Mouse (Mus musculus): ENCODE measurements around the gene Mtmr4. TPM values are rescaled to one million over a fixed set of nuclear protein-coding genes. Genes with fewer than 3 reads are reported as not detected.
A peak's percentile ranks its signal among the peaks of the same experiment; 100 is the strongest.

The Mtmr4 gene
- polyA plus RNA-seq, 2 experiments = 29.0 to 33.2 TPM

DNA sequence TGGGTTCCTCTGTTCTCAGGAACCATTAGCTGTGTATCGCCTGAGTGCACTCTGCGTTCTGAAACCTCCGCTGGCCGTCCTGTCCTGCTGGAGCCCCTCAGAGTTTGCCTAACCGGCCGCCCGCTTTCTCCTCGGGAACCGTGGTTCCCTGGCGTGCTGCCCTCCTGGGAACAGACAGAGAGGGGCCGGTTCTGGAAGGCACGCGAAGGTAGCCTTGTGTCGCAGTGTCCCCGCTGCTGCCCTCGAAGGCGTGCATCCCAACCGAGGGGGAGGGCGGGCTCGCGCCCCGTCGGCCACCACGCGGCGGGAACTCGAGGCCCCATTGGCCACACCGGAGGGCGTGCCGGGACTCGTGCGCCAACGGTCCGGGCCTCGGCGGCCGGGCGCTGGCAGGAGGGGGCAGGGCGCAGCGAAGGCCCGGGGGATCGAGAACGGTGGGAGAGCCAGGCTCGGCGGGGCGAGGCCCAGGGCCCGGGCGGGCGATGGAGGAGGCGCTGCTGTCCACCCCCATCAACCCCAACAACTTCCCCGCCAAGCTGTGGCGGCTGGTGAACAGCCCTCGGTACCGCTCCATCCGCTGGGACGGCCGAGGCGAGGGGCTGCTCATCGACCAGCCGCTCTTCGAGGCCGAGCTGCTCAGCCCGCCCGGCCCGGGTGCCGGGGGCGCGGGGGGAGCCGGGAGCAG is 25.0 kb downstream of the Mtmr4 start, which contains the start of gene Hsf5:
TSS of gene Hsf5 (plus strand) at position 375 of the 685 bp plus-strand sequence.
- no peak for DNase-seq (ENCODE audit: low spot score)
- Histone ChIP-seq H3K36me3 (ENCODE audit: control insufficient read depth, insufficient read depth, low read length) (peaks cover 75% of the 10 kb centered on the region), H3K4me1 (ENCODE audit: control insufficient read depth, insufficient read depth, low read length) (no peaks in the 10 kb centered on the region), H3K4me3 (replicated peaks; ENCODE audit: low read length) (no peak within 1 kb of the TSS), H3K27ac (replicated peaks; ENCODE audit: low read depth, low read length) (no peak within 1 kb of the TSS), H3K9me3 (ENCODE audit: control insufficient read depth, low read length) (no peaks in the 10 kb centered on the region), H3K4me2 (replicated peaks; ENCODE audit: low read depth, low read length, severe bottlenecking) (no peak within 1 kb of the TSS), H3K27me3 (ENCODE audit: control insufficient read depth, insufficient read depth, low read length) (no peaks in the 10 kb centered on the region), H3K9ac (ENCODE audit: low read depth, low read length, severe bottlenecking) (no peak within 1 kb of the TSS)
- no peak for TF ChIP-seq POLR2A (IDR thresholded peaks at IDR 0.05; ENCODE audit: borderline replicate concordance, extremely low read depth, insufficient read depth, insufficient read length)
- 87% methylated on average over 34 of the region's 69 CpGs for WGBS
- ATAC-seq (ENCODE audit: low FRiP score, low read depth) = no peak

DNA sequence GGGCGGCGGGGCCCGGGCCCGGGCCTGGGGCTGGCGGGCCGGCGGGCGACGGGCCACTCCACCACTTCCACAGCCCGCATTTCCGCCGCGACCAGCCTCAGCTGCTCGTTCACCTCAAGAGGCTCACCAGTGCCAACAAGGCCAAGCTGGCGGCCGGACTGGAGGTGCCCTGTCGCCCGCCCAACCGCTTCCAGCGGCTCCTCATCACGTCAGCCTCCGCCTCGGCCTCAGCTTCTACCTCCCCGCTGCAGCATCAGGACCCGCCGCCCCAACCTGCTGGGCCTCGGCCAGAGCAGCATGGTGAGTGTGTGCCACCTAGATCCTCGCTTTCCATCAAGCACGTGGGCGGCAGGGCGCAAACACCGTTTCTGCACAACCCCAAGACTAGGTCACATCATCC is 25.6 kb downstream of the Mtmr4 start:
- H3K4me3 ChIP-seq (replicated peaks; ENCODE audit: low read length) = no peak overlapping the region
- H3K27ac ChIP-seq (replicated peaks; ENCODE audit: low read depth, low read length) = no peak overlapping the region
- no peaks in the 10 kb centered on the region for H3K9me3 ChIP-seq (ENCODE audit: control insufficient read depth, low read length)
- no peak for ATAC-seq (ENCODE audit: low FRiP score, low read depth)
- TF ChIP-seq POLR2A (IDR thresholded peaks at IDR 0.05; ENCODE audit: borderline replicate concordance, extremely low read depth, insufficient read depth, insufficient read length) = no peak
- H3K27me3 ChIP-seq (ENCODE audit: control insufficient read depth, insufficient read depth, low read length) = no peaks in the 10 kb centered on the region
- peaks cover 68% of the 10 kb centered on the region for H3K36me3 ChIP-seq (ENCODE audit: control insufficient read depth, insufficient read depth, low read length)
- no peak overlapping the region for H3K4me2 ChIP-seq (replicated peaks; ENCODE audit: low read depth, low read length, severe bottlenecking)
- H3K4me1 ChIP-seq (ENCODE audit: control insufficient read depth, insufficient read depth, low read length) = no peaks in the 10 kb centered on the region
- H3K9ac ChIP-seq (ENCODE audit: low read depth, low read length, severe bottlenecking) = no peak overlapping the region
- no peak for DNase-seq (ENCODE audit: low spot score)
- 93% methylated on average over 25 of the region's 32 CpGs for WGBS

DNA sequence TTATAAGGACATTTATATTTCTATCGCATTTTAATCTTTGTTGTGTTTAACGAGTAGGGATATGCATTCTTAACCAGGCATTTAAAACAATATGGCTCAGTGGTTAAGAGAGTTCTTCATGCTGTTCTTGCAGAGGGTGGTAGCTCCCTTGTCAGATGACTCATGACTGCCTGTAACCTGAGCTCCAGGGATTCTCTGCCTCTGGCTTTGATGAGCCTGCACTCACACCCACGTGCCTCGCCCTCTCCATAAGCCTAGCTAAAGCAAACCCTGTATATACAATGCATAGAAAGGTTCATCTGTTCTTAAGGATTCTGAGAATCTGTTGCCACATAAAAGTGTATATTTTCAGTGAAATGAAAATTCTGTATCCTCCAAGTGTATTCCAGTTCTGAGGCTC is 31.2 kb downstream of the Mtmr4 start:
- WGBS = 63% methylated on average over 4 of the region's 4 CpGs
- H3K27ac ChIP-seq (replicated peaks; ENCODE audit: low read depth, low read length) = no peak overlapping the region
- no peak overlapping the region for H3K4me3 ChIP-seq (replicated peaks; ENCODE audit: low read length)
- DNase-seq (ENCODE audit: low spot score) (no peak), ATAC-seq (ENCODE audit: low FRiP score, low read depth) (no peak)
- H3K4me1 ChIP-seq (ENCODE audit: control insufficient read depth, insufficient read depth, low read length) = no peaks in the 10 kb centered on the region
- no peak for TF ChIP-seq POLR2A (IDR thresholded peaks at IDR 0.05; ENCODE audit: borderline replicate concordance, extremely low read depth, insufficient read depth, insufficient read length)
- H3K27me3 ChIP-seq (ENCODE audit: control insufficient read depth, insufficient read depth, low read length) = no peaks in the 10 kb centered on the region
- H3K9ac ChIP-seq (ENCODE audit: low read depth, low read length, severe bottlenecking) = no peak overlapping the region
- peaks cover 36% of the 10 kb centered on the region for H3K36me3 ChIP-seq (ENCODE audit: control insufficient read depth, insufficient read depth, low read length)
- H3K9me3 ChIP-seq (ENCODE audit: control insufficient read depth, low read length) = no peaks in the 10 kb centered on the region
- H3K4me2 ChIP-seq (replicated peaks; ENCODE audit: low read depth, low read length, severe bottlenecking) = no peak overlapping the region

DNA sequence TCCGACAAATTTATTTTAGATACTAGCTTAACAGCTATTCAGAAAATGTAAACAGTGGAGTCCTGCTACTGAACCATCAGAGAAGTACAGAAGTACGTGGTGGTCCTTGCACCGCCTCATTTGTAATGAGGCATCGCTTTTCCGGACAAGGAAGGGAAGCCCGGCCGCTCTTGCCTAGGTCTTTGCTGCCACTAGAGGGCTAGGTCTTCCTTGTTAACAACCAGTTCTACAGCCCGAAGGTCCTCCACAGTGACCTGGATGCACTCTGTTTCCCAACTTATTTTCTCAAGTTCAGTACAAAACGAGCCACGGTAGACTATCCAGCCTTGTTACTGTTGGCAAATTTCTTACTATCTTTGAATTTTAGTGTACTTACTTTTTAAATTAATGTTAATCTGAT is 37.9 kb downstream of the Mtmr4 start:
- TF ChIP-seq POLR2A (IDR thresholded peaks at IDR 0.05; ENCODE audit: borderline replicate concordance, extremely low read depth, insufficient read depth, insufficient read length) = no peak
- no peaks in the 10 kb centered on the region for H3K27me3 ChIP-seq (ENCODE audit: control insufficient read depth, insufficient read depth, low read length)
- H3K36me3 ChIP-seq (ENCODE audit: control insufficient read depth, insufficient read depth, low read length) = 0 out of 2 replicates have a peak, but pooled peaks cover 5% of the 10 kb centered on the region
- WGBS = 36% methylated on average over 10 of the region's 10 CpGs
- no peaks in the 10 kb centered on the region for H3K4me1 ChIP-seq (ENCODE audit: control insufficient read depth, insufficient read depth, low read length)
- ATAC-seq (ENCODE audit: low FRiP score, low read depth) (no peak), DNase-seq (ENCODE audit: low spot score) (peak; percentile 55)
- H3K9me3 ChIP-seq (ENCODE audit: control insufficient read depth, low read length) = no peaks in the 10 kb centered on the region
- H3K9ac ChIP-seq (ENCODE audit: low read depth, low read length, severe bottlenecking) = no peak overlapping the region
- H3K4me3 ChIP-seq (replicated peaks; ENCODE audit: low read length) = no peak overlapping the region
- no peak overlapping the region for H3K27ac ChIP-seq (replicated peaks; ENCODE audit: low read depth, low read length)
- no peak overlapping the region for H3K4me2 ChIP-seq (replicated peaks; ENCODE audit: low read depth, low read length, severe bottlenecking)

DNA sequence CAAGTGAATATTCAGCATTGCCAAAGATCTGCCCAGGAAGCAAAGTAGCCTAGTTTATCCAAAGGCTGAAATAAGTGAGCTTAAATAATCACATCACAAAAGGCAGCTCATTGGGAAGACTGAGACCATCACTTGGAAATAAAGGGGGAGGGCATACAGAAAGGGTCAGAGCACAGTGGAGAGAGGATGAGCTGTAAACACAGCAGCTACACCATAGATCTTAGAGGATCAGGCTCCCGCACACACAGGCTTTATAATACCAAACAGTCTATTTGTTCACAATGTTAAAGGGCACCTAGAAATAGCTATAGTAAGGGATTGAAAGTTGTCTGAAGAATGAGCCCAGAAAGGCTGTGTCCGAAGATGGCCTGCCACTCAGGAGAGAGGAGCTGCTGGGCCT is 46.8 kb downstream of the Mtmr4 start:
- H3K27ac ChIP-seq (replicated peaks; ENCODE audit: low read depth, low read length) = no peak overlapping the region

More for the DNA sequence above, 46.8 kb downstream of the Mtmr4 start:
- ATAC-seq (ENCODE audit: low FRiP score, low read depth) (0 out of 2 replicates have a peak, but pooled peaks have one; percentile 12), DNase-seq (ENCODE audit: low spot score) (no peak)
- H3K9me3 ChIP-seq (ENCODE audit: control insufficient read depth, low read length) = no peaks in the 10 kb centered on the region
- H3K4me3 ChIP-seq (replicated peaks; ENCODE audit: low read length) = peak overlapping the region; percentile 44
- H3K4me2 ChIP-seq (replicated peaks; ENCODE audit: low read depth, low read length, severe bottlenecking) = peak overlapping the region; percentile 75
- H3K4me1 ChIP-seq (ENCODE audit: control insufficient read depth, insufficient read depth, low read length) = 0 out of 2 replicates have a peak, but pooled peaks cover 3% of the 10 kb centered on the region
- H3K36me3 ChIP-seq (ENCODE audit: control insufficient read depth, insufficient read depth, low read length) = no peaks in the 10 kb centered on the region; the same call in 1 of the 2 replicates
- peak overlapping the region; percentile 81 for H3K9ac ChIP-seq (ENCODE audit: low read depth, low read length, severe bottlenecking)
- no peak for TF ChIP-seq POLR2A (IDR thresholded peaks at IDR 0.05; ENCODE audit: borderline replicate concordance, extremely low read depth, insufficient read depth, insufficient read length)
- 14% methylated on average over 2 of the region's 2 CpGs for WGBS
- H3K27me3 ChIP-seq (ENCODE audit: control insufficient read depth, insufficient read depth, low read length) = no peaks in the 10 kb centered on the region
